Mouse (Mus musculus) liver, embryonic 12.5 days (tissue): ENCODE measurements around the gene Rpl6. TPM values are rescaled to one million over a fixed set of nuclear protein-coding genes. Genes with fewer than 3 reads are reported as not detected.

Experiments used
- ATAC-seq: fragments of 200-750 bp; cut with Nextera tagmentation; 2 replicates; pipeline ENCODE4 v1.8.0; 2017; ENCODE audit warnings: moderate number of reproducible peaks, mild to moderate bottlenecking, moderate library complexity
- H3K27ac ChIP-seq: fragments of 300-500 bp; sonication (generic); 2 replicates; pipeline ENCODE4 v1.5.1; 2016; ENCODE audit warnings: mild to moderate bottlenecking
- H3K27me3 ChIP-seq: fragments of 300-500 bp; sonication (generic); replicated peaks from 2 replicates; pipeline ENCODE4 v1.6.1; 2016; ENCODE audit warnings: mild to moderate bottlenecking, moderate library complexity
- H3K36me3 ChIP-seq: fragments of 300-500 bp; sonication (generic); 2 replicates; pipeline ENCODE4 v1.6.1; 2016; ENCODE audit warnings: mild to moderate bottlenecking, moderate library complexity
- H3K4me1 ChIP-seq: fragments of 300-500 bp; sonication (generic); 2 replicates; pipeline ENCODE4 v1.6.1; 2016
- H3K4me2 ChIP-seq: fragments of 300-500 bp; sonication (generic); 2 replicates; pipeline ENCODE4 v1.6.1; 2016; ENCODE audit warnings: mild to moderate bottlenecking, moderate library complexity
- H3K4me3 ChIP-seq: fragments of 300-500 bp; sonication (generic); 2 replicates; pipeline ENCODE4 v1.5.1; 2016; ENCODE audit warnings: mild to moderate bottlenecking, moderate library complexity
- H3K9ac ChIP-seq: fragments of 300-500 bp; sonication (generic); 2 replicates; pipeline ENCODE4 v1.6.1; 2016; ENCODE audit warnings: mild to moderate bottlenecking, moderate library complexity
- H3K9me3 ChIP-seq: fragments of 300-500 bp; sonication (generic); replicated peaks from 2 replicates; pipeline ENCODE4 v1.6.1; 2016; ENCODE audit warnings: mild to moderate bottlenecking, moderate library complexity
- WGBS: fragments of 180-500 bp; shearing (Covaris S2); methylation state at CpG from one replicate; pipeline ENCODE4 v1.1.7; 2016; ENCODE audit not compliant: insufficient replicate concordance; 5-methylcytosine and 5-hydroxymethylcytosine counted together
- polyA plus RNA-seq: library from polyadenylated mRNA; unstranded; fragments of >200 nt; fragmentation: Nextera tagmentation; extraction: Ambion mirVana; gene quantifications from 2 replicates; pipeline ENCODE4 v1.2.1, GENCODE M21; 2016

The Rpl6 gene
- 590 and 602 TPM in 2 replicates for polyA plus RNA-seq

GRCm38 (mm10) chr5:121204132-121205089 lies at the start of gene Rpl6:
Gene Rpl6, plus strand, starts transcription at chr5:121204481.
- peak; percentile 84 for ATAC-seq
- 2% methylated on average over 52 of the region's 52 CpGs for WGBS
- H3K4me3 ChIP-seq: peak within 1 kb of the TSS; percentile 98

DNA sequence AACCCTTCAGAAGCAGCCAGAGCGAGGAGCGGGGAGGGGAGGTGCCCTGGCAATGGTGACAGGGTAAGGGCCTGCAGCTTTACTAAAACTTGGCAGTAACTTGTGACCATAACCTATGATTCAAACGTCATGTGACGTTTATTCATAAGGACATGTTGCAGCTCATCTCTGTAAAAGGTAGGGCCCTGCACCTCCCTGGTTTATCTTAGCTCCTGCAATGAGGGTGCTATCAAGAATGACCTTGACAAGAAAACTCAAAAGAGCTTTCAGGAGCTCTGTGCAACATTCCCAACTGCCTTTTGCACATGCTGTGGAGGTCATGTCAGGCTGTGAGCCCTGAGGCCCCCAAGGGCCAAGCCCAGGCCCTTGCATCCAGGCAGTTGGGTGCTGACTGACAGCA lies 48.2 kb upstream of the Rpl6 start:
- H3K4me3 ChIP-seq: no peak overlapping the region
- no peaks in the 10 kb centered on the region for H3K27me3 ChIP-seq
- H3K27ac ChIP-seq: no peak overlapping the region
- H3K4me1 ChIP-seq: no peaks in the 10 kb centered on the region
- H3K9me3 ChIP-seq: no peaks in the 10 kb centered on the region
- no peak for ATAC-seq
- H3K4me2 ChIP-seq: no peak overlapping the region
- WGBS: 85% methylated on average over 4 of the region's 4 CpGs
- no peak overlapping the region for H3K9ac ChIP-seq
- peaks cover 99% of the 10 kb centered on the region for H3K36me3 ChIP-seq

More at GRCm38 (mm10) chr5:121204132-121205089, at the start of gene Rpl6:
- Histone ChIP-seq H3K36me3 (peaks cover 41% of the 10 kb centered on the region), H3K4me2 (peak within 1 kb of the TSS; percentile 82), H3K9me3 (no peaks in the 10 kb centered on the region), H3K9ac (peak within 1 kb of the TSS; percentile 98), H3K27ac (peak within 1 kb of the TSS; percentile 81), H3K4me1 (peaks cover 43% of the 10 kb centered on the region), H3K27me3 (no peaks in the 10 kb centered on the region)

DNA sequence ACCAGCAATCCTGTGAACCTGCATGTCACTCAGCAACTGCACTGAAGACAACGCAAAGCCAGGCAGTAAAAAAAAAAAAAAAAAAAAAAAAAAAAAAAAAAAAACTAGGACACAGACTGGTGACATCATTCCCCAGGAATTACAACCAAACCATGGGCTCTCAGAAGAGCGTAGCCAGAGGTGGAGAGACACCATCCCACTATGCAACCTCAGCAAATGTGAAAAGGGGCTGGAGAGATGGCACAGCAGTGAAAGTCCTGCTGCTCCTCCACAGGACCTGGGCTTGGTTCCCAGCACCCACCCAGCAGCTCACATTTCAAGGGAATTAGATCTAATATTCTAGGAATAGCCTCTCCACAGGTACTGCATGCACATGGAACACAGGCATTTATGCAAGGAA lies 47.3 kb upstream of the Rpl6 start:
- WGBS: 77% methylated on average over 2 of the region's 2 CpGs
- Histone ChIP-seq H3K36me3 (peaks cover 99% of the 10 kb centered on the region), H3K4me2 (no peak overlapping the region), H3K9me3 (no peaks in the 10 kb centered on the region), H3K27ac (no peak overlapping the region), H3K4me1 (no peaks in the 10 kb centered on the region), H3K27me3 (no peaks in the 10 kb centered on the region), H3K9ac (no peak overlapping the region), H3K4me3 (no peak overlapping the region)
- ATAC-seq: no peak

- H3K4me2 ChIP-seq: no peak overlapping the region
- no peak for ATAC-seq
Observed at GRCm38 (mm10) chr5:121157489-121157888, 46.8 kb upstream of the Rpl6 start.

DNA sequence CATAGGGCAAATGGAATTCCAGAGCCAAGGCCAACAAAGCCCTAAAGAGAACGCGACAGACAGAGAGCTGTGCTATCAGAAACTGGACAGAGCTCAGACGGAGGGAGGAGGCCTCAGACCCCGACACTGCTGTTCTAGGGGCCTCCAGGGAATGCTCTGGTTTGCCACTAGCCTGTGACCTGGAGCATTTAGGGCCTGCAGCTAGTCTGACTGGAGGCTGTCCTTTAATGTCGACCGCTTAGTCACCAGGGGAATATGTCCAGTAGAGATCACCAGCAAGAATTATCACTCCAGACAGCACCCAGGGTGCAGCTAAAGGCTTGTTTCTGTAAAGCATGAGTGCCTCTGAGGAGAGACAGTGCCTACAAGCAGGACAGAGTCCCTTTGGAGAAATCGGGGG lies 45.3 kb upstream of the Rpl6 start:
- H3K27ac ChIP-seq: no peak overlapping the region
- no peak overlapping the region for H3K9ac ChIP-seq
- no peaks in the 10 kb centered on the region for H3K27me3 ChIP-seq
- 83% methylated on average over 7 of the region's 7 CpGs for WGBS
- no peaks in the 10 kb centered on the region for H3K4me1 ChIP-seq
- H3K9me3 ChIP-seq: no peaks in the 10 kb centered on the region
- peaks cover 99% of the 10 kb centered on the region for H3K36me3 ChIP-seq
- ATAC-seq: no peak
- H3K4me2 ChIP-seq: no peak overlapping the region
- no peak overlapping the region for H3K4me3 ChIP-seq

More at GRCm38 (mm10) chr5:121157489-121157888, 46.8 kb upstream of the Rpl6 start:
- Histone ChIP-seq H3K36me3 (peaks cover 99% of the 10 kb centered on the region), H3K27ac (no peak overlapping the region), H3K27me3 (no peaks in the 10 kb centered on the region), H3K9ac (no peak overlapping the region), H3K4me1 (no peaks in the 10 kb centered on the region), H3K9me3 (no peaks in the 10 kb centered on the region), H3K4me3 (no peak overlapping the region)
- WGBS: 89% methylated on average over 5 of the region's 5 CpGs

- no peak for ATAC-seq
- H3K4me3 ChIP-seq: no peak overlapping the region
- no peaks in the 10 kb centered on the region for H3K4me1 ChIP-seq
- no peak overlapping the region for H3K9ac ChIP-seq
- WGBS: 89% methylated on average over 5 of the region's 5 CpGs
- H3K4me2 ChIP-seq: no peak overlapping the region
- peaks cover 100% of the 10 kb centered on the region for H3K36me3 ChIP-seq
- no peaks in the 10 kb centered on the region for H3K9me3 ChIP-seq
- no peak overlapping the region for H3K27ac ChIP-seq
- no peaks in the 10 kb centered on the region for H3K27me3 ChIP-seq
Observed at GRCm38 (mm10) chr5:121162285-121162684, 42.0 kb upstream of the Rpl6 start.

DNA sequence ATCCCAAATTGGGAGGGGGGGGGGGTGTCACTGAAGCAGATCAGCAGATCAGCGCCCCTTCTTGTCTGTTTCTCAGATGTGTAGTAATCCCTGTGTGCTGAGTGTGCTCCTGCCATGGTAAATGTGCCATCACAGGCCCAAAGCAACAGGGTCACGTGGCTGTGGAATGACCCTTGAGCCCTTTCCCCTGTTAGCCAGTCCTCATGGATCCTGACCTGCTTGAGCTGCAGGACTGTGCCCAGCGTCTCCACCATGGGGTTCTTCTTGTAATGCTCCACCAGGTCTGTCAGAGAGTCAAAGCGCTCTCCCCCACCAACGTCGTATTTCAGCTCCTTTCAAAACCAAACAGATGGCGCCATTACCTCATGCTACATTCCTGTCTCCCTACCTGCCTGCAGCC lies 41.4 kb upstream of the Rpl6 start:
- H3K36me3 ChIP-seq: peaks cover 100% of the 10 kb centered on the region
- no peaks in the 10 kb centered on the region for H3K4me1 ChIP-seq
- WGBS: 88% methylated on average over 7 of the region's 7 CpGs
- H3K9me3 ChIP-seq: no peaks in the 10 kb centered on the region
- no peak overlapping the region for H3K4me3 ChIP-seq
- no peaks in the 10 kb centered on the region for H3K27me3 ChIP-seq
- no peak overlapping the region for H3K9ac ChIP-seq
- ATAC-seq: no peak
- H3K27ac ChIP-seq: no peak overlapping the region
- no peak overlapping the region for H3K4me2 ChIP-seq

DNA sequence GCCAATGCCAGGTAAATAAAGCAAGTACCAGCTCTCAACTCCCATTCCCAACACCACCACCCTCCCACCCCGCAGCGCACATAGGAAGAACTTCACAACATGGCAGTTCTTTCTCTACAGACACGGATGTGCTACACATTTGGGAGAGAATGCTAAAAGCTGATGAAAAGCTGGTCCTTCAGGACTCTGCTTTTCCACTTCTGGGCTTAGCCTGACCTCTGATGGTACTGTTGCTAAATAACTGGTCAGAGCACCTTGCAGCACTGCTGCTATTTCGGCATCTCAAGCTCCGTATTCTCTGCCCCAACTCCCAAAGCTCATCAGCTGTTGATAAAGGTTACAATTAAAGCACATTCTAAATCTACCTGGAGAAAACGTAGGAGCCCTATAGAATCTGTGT lies 37.4 kb upstream of the Rpl6 start:
- Histone ChIP-seq H3K27ac (no peak overlapping the region), H3K9ac (no peak overlapping the region), H3K4me3 (no peak overlapping the region), H3K4me2 (no peak overlapping the region), H3K4me1 (no peaks in the 10 kb centered on the region), H3K36me3 (peaks cover 94% of the 10 kb centered on the region), H3K9me3 (no peaks in the 10 kb centered on the region), H3K27me3 (no peaks in the 10 kb centered on the region)
- ATAC-seq: no peak
- WGBS: 90% methylated on average over 6 of the region's 6 CpGs

DNA sequence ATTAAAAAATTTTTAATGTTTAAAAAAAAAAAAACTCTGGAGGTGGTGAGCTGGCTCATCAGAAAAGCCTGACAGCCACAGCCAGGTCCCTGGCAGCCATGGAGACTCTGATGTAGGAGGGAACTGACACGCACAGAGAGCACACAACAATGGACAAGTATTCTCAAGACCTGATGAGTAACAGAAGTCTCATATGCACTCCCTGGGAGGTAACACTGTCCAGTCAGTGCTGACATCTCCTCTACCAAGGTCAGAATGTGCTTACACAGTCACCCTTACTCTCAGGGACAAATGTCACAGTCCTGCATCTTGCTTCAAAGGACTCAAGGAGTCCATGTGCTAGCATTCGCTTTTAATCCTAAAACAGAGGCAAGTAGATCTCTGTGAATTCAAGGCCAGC lies 34.7 kb upstream of the Rpl6 start:
- 77% methylated on average over 2 of the region's 2 CpGs for WGBS
- ATAC-seq: no peak
- Histone ChIP-seq H3K9me3 (no peaks in the 10 kb centered on the region), H3K4me3 (no peak overlapping the region), H3K4me2 (no peak overlapping the region), H3K27me3 (no peaks in the 10 kb centered on the region), H3K36me3 (peaks cover 80% of the 10 kb centered on the region), H3K27ac (no peak overlapping the region), H3K4me1 (peaks cover 12% of the 10 kb centered on the region; the same call in 1 of the 2 replicates), H3K9ac (no peak overlapping the region)

DNA sequence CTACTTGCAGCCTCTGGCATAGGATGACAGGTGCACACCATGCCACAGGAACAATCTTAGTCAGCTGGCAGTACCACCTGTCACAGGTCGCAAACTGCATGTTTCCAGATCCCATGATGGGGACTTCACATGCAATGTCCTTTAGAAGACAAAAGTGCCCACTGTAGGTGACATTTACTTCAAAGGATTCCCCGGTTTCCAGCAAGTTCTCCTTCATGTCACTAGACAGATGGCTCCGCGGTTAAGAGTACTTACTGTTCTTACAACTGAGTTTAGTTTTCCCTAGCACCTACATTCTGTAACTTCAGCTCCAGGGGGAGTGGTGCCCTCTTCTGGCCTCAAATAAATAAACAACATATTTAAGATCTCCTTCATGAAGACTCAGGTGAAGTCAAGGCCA lies 31.4 kb upstream of the Rpl6 start:
- no peaks in the 10 kb centered on the region for H3K9me3 ChIP-seq
- no peak overlapping the region for H3K27ac ChIP-seq
- no peak overlapping the region for H3K9ac ChIP-seq
- no peak for ATAC-seq
- H3K4me3 ChIP-seq: no peak overlapping the region
- peaks cover 62% of the 10 kb centered on the region for H3K36me3 ChIP-seq
- peaks cover 30% of the 10 kb centered on the region; the same call in 1 of the 2 replicates for H3K4me1 ChIP-seq
- H3K27me3 ChIP-seq: no peaks in the 10 kb centered on the region
- H3K4me2 ChIP-seq: no peak overlapping the region
- 84% methylated on average over 4 of the region's 4 CpGs for WGBS

GRCm38 (mm10) chr5:121179077-121179857 lies 25.0 kb upstream of the Rpl6 start:
- Histone ChIP-seq H3K4me2 (no peak overlapping the region), H3K4me3 (no peak overlapping the region), H3K27me3 (no peaks in the 10 kb centered on the region), H3K9ac (no peak overlapping the region), H3K4me1 (peaks cover 81% of the 10 kb centered on the region), H3K27ac (0 out of 2 replicates have a peak overlapping the region, but pooled peaks have one; percentile 11), H3K9me3 (no peaks in the 10 kb centered on the region), H3K36me3 (peaks cover 22% of the 10 kb centered on the region)
- ATAC-seq: no peak
- 73% methylated on average over 9 of the region's 9 CpGs for WGBS

- 76% methylated on average over 9 of the region's 9 CpGs for WGBS
Observed at GRCm38 (mm10) chr5:121183269-121183668, 21.0 kb upstream of the Rpl6 start.

More at GRCm38 (mm10) chr5:121183269-121183668, 21.0 kb upstream of the Rpl6 start:
- no peak overlapping the region for H3K4me2 ChIP-seq
- H3K27me3 ChIP-seq: no peaks in the 10 kb centered on the region
- no peak overlapping the region; the same call in 1 of the 2 replicates for H3K27ac ChIP-seq
- peaks cover 94% of the 10 kb centered on the region for H3K4me1 ChIP-seq
- H3K36me3 ChIP-seq: 0 out of 2 replicates have a peak, but pooled peaks cover 13% of the 10 kb centered on the region
- no peak for ATAC-seq
- H3K4me3 ChIP-seq: no peak overlapping the region
- no peak overlapping the region for H3K9ac ChIP-seq
- no peaks in the 10 kb centered on the region for H3K9me3 ChIP-seq
